Mouse (Mus musculus) embryonic fibroblast, embryonic 13.5 days (primary cell): ENCODE results near the gene Rhno1.

Experiments
- CTCF ChIP-seq: IDR thresholded peaks from 2 replicates; pipeline ENCODE4 v1.5.1; 2011; ENCODE audit warnings: mild to moderate bottlenecking, control low read depth, low read length, moderate library complexity, borderline replicate concordance; ENCODE audit not compliant: insufficient read depth
- POLR2A ChIP-seq: IDR thresholded peaks from 2 replicates; pipeline ENCODE4 v1.6.1; 2011; ENCODE audit warnings: low read depth, mild to moderate bottlenecking, control low read depth, low read length, moderate library complexity

DNA sequence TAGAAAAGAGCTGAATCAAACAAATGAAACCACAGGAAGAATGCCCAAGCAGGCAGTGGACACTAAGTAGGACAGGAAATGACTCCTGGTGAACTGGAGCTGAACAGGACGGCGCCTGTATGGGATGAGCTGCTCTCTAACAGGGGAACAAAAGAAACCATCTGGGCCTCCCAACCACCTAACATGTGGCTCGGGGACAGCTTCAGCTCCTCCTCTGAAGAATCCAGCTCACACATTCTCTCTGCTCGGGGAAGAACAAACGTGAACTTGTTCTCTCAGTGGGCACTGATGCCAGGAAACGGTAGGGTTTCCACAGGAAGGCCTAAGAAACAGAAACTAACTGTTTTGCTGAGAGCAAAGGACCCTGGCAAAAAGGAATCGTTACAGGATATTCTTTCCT, 13.0 kb downstream of the Rhno1 start:
- TF ChIP-seq POLR2A (no peak), CTCF (no peak)
